Mouse (Mus musculus) frontal cortex, adult 2 months (tissue): ENCODE data around the gene Ldlrad3. TPM values are rescaled to one million over a fixed set of nuclear protein-coding genes. Genes with fewer than 3 reads are reported as not detected.

Experiments
- DNase-seq, 2 experiments: peaks; one replicate each; pipeline ENCODE4 v3.0.0; 2022; ENCODE audit warnings: low spot score in 1 of 2; ENCODE audit errors: extremely low spot score in 1 of 2
- polyA plus RNA-seq: library from polyadenylated mRNA; depleted of rRNA; stranded (reverse); fragments of >200 nt; gene quantifications from 2 replicates; pipeline ENCODE4 v1.2.3, GENCODE M21; 2012

Ldlrad3 gene
- polyA plus RNA-seq, 1 experiment, result 12.1 TPM

GRCm38 (mm10) chr2:102191736-102192135 lies 5.6 kb upstream of the Ldlrad3 start:
- DNase-seq, result no peak

GRCm38 (mm10) chr2:102190956-102191355 lies 4.8 kb upstream of the Ldlrad3 start:
- DNase-seq, result no peak

GRCm38 (mm10) chr2:102185069-102185950 lies 875 bp downstream of the Ldlrad3 start:
- DNase-seq, result no peak

- DNase-seq, result no peak
Observed at GRCm38 (mm10) chr2:102183720-102184480, 2.3 kb downstream of the Ldlrad3 start.

- DNase-seq, result no peak
Observed at GRCm38 (mm10) chr2:102181459-102181858, 4.7 kb downstream of the Ldlrad3 start.

- DNase-seq, result no peak
Observed at GRCm38 (mm10) chr2:102176434-102176772, 9.8 kb downstream of the Ldlrad3 start.

GRCm38 (mm10) chr2:102175741-102176433 lies 10.3 kb downstream of the Ldlrad3 start:
- DNase-seq, result no peak

- no peak for DNase-seq
Observed at GRCm38 (mm10) chr2:102172458-102172857, 13.7 kb downstream of the Ldlrad3 start.

- DNase-seq, result no peak
Observed at GRCm38 (mm10) chr2:102166550-102167325, 19.4 kb downstream of the Ldlrad3 start.

GRCm38 (mm10) chr2:102163106-102163505 lies 23.1 kb downstream of the Ldlrad3 start:
- no peak for DNase-seq

GRCm38 (mm10) chr2:102157555-102157954 lies 28.6 kb downstream of the Ldlrad3 start:
- no peak for DNase-seq

- no peak for DNase-seq
Observed at GRCm38 (mm10) chr2:102157010-102157409, 29.2 kb downstream of the Ldlrad3 start.

GRCm38 (mm10) chr2:102156460-102156859 lies 29.7 kb downstream of the Ldlrad3 start:
- no peak for DNase-seq

- DNase-seq, result no peak
Observed at GRCm38 (mm10) chr2:102155306-102156015, 30.7 kb downstream of the Ldlrad3 start.

- no peak for DNase-seq
Observed at GRCm38 (mm10) chr2:102154771-102155211, 31.4 kb downstream of the Ldlrad3 start.

- DNase-seq, result no peak
Observed at GRCm38 (mm10) chr2:102154328-102154727, 31.9 kb downstream of the Ldlrad3 start.

GRCm38 (mm10) chr2:102153516-102153915 lies 32.7 kb downstream of the Ldlrad3 start:
- no peak for DNase-seq

- no peak for DNase-seq
Observed at GRCm38 (mm10) chr2:102152851-102153250, 33.3 kb downstream of the Ldlrad3 start.

GRCm38 (mm10) chr2:102149058-102149457 lies 37.1 kb downstream of the Ldlrad3 start:
- DNase-seq, result peak; percentile 44 to 53

GRCm38 (mm10) chr2:102148093-102148492 lies 38.1 kb downstream of the Ldlrad3 start:
- no peak for DNase-seq
